Mouse (Mus musculus) ES-E14 (cell line): Measurements from ENCODE around the gene Gm28051. TPM values are rescaled to one million over a fixed set of nuclear protein-coding genes. Genes with fewer than 3 reads are reported as not detected.

ENCODE experiments used
- DNase-seq: peaks from one replicate; pipeline ENCODE4 v3.0.0-alpha.2; 2013; ENCODE audit warnings: low read depth, low spot score
- H3K27ac ChIP-seq: 2 replicates; pipeline ENCODE4 v1.5.1; 2012; ENCODE audit warnings: low read depth, mild to moderate bottlenecking, low read length, moderate library complexity, mixed read lengths; ENCODE audit not compliant: poor library complexity, insufficient read depth, severe bottlenecking
- H3K36me3 ChIP-seq: 2 replicates; pipeline ENCODE4 v1.6.1; 2012; ENCODE audit warnings: mild to moderate bottlenecking, low read length, moderate library complexity, mixed read lengths; ENCODE audit not compliant: control insufficient read depth, poor library complexity, insufficient read depth, severe bottlenecking
- H3K4me1 ChIP-seq, 2 experiments: fragments of 150-350 bp in 1 of 2; sonication (generic) in 1 of 2; 2 replicates each; pipeline ENCODE4 v1.6.1; 2012; ENCODE audit warnings: low read length in 2 of 2, mild to moderate bottlenecking in 1 of 2, mixed read lengths in 1 of 2; ENCODE audit not compliant: control insufficient read depth in 2 of 2, insufficient read depth in 2 of 2, poor library complexity in 1 of 2
- H3K4me3 ChIP-seq, 2 experiments: fragments of 150-350 bp in 1 of 2; sonication (generic) in 1 of 2; 2 replicates each; pipeline ENCODE4 v1.5.1; 2012; ENCODE audit warnings: low read length in 2 of 2, low read depth in 1 of 2, mild to moderate bottlenecking in 1 of 2, mixed read lengths in 1 of 2; ENCODE audit not compliant: insufficient read depth in 1 of 2, poor library complexity in 1 of 2, severe bottlenecking in 1 of 2
- H3K9ac ChIP-seq: 2 replicates; pipeline ENCODE4 v1.6.1; 2012; ENCODE audit warnings: low read depth, mild to moderate bottlenecking, low read length, mixed read lengths; ENCODE audit not compliant: poor library complexity, insufficient read depth, severe bottlenecking
- H3K9me3 ChIP-seq: fragments of 150-350 bp; sonication (generic); 2 replicates; pipeline ENCODE4 v1.6.1; 2012; ENCODE audit warnings: low read depth, mild to moderate bottlenecking, low read length; ENCODE audit not compliant: control insufficient read depth, insufficient read depth
- CHD2 ChIP-seq: IDR thresholded peaks from 2 replicates; pipeline ENCODE4 v1.6.1; 2014; ENCODE audit warnings: mild to moderate bottlenecking, low read depth, low read length, inconsistent platforms
- HCFC1 ChIP-seq: IDR thresholded peaks from 2 replicates; pipeline ENCODE4 v1.6.1; 2012; ENCODE audit warnings: low read length, inconsistent platforms, borderline replicate concordance; ENCODE audit not compliant: insufficient read depth
- MAFK ChIP-seq: IDR thresholded peaks from 2 replicates; pipeline ENCODE4 v1.6.1; 2014; ENCODE audit warnings: mild to moderate bottlenecking, low read depth, low read length, inconsistent platforms; ENCODE audit not compliant: insufficient read depth
- ZC3H11A ChIP-seq: IDR thresholded peaks from 2 replicates; pipeline ENCODE4 v1.6.1; 2012; ENCODE audit warnings: low read depth, mild to moderate bottlenecking, inconsistent platforms, low read length, borderline replicate concordance
- ZNF384 ChIP-seq: IDR thresholded peaks from 2 replicates; pipeline ENCODE4 v1.6.1; 2012; ENCODE audit warnings: low read depth, low read length, inconsistent platforms
- in situ Hi-C, 2 experiments: fragments of 600-800 bp; cut with MboI; formaldehyde crosslinking; loops; one replicate each; pipeline ENCODE4 v1.15.1; 2025; ENCODE audit warnings: low sequenced_read_pairs in 2 of 2, inconsistent platforms in 1 of 2; ENCODE audit not compliant: unreplicated experiment in 2 of 2
- total RNA-seq: library from RNA; depleted of rRNA; stranded (reverse); fragments of 300-350 nt; gene quantifications from 2 replicates; pipeline ENCODE4 v1.2.3, GENCODE M21; 2012

Gene Gm28051
- total RNA-seq, 1 experiment, result not detected

GRCm38 (mm10) chr12:102705216-102705871, 52.2 kb downstream of the Gm28051 start:
- TF ChIP-seq HCFC1 (no peak), MAFK (no peak), ZNF384 (no peak), CHD2 (no peak), ZC3H11A (no peak)

GRCm38 (mm10) chr12:102704457-102705198, 52.9 kb downstream of the Gm28051 start, which contains the start of gene Itpk1:
Gene Itpk1, minus strand, starts transcription at chr12:102704930.
- H3K36me3 ChIP-seq, result no peaks in the 10 kb centered on the region
- DNase-seq, result no peak
- peak within 1 kb of the TSS; percentile 86 for H3K9ac ChIP-seq
- in situ Hi-C loops, result no loop called here
- H3K9me3 ChIP-seq, result no peaks in the 10 kb centered on the region
- peak within 1 kb of the TSS; percentile 92 to 96 for H3K4me3 ChIP-seq
- TF ChIP-seq HCFC1 (peak; percentile 23; the same call in 1 of the 2 replicates), ZC3H11A (no peak), CHD2 (no peak), ZNF384 (no peak), MAFK (no peak)
- H3K4me1 ChIP-seq, result peaks cover 8 to 42% of the 10 kb centered on the region in 2 experiments
- H3K27ac ChIP-seq, result peak within 1 kb of the TSS; percentile 76

More at GRCm38 (mm10) chr12:102705216-102705871, 52.2 kb downstream of the Gm28051 start:
- Histone ChIP-seq H3K9ac (peak overlapping the region; percentile 86), H3K4me3 (peak overlapping the region; percentile 73 to 92), H3K27ac (peak overlapping the region; percentile 76), H3K9me3 (no peaks in the 10 kb centered on the region), H3K36me3 (no peaks in the 10 kb centered on the region), H3K4me1 (peaks cover 8 to 38% of the 10 kb centered on the region in 2 experiments)
- DNase-seq, result peak; percentile 60
- in situ Hi-C loops, result no loop called here

GRCm38 (mm10) chr12:102703921-102704408, 53.6 kb downstream of the Gm28051 start:
- in situ Hi-C loops, result no loop called here
- H3K36me3 ChIP-seq, result no peaks in the 10 kb centered on the region
- H3K27ac ChIP-seq, result peak overlapping the region; percentile 54; the same call in 1 of the 2 replicates
- no peaks in the 10 kb centered on the region for H3K9me3 ChIP-seq
- TF ChIP-seq HCFC1 (no peak), MAFK (no peak), CHD2 (no peak), ZC3H11A (no peak), ZNF384 (no peak)
- no peak for DNase-seq
- H3K9ac ChIP-seq, result peak overlapping the region; percentile 78
- H3K4me3 ChIP-seq, result peak overlapping the region; percentile 92 to 96
- H3K4me1 ChIP-seq, result peaks cover 8 to 49% of the 10 kb centered on the region in 2 experiments

- H3K36me3 ChIP-seq, result no peaks in the 10 kb centered on the region
- peak overlapping the region; percentile 92 to 96 for H3K4me3 ChIP-seq
- DNase-seq, result no peak
- H3K27ac ChIP-seq, result 0 out of 2 replicates have a peak overlapping the region, but pooled peaks have one; percentile 1
- H3K4me1 ChIP-seq, result peaks cover 13 to 53% of the 10 kb centered on the region in 2 experiments
- H3K9me3 ChIP-seq, result no peaks in the 10 kb centered on the region
- in situ Hi-C loops, result no loop called here
- no peak for TF ChIP-seq MAFK
- TF ChIP-seq CHD2, result no peak
- no peak for TF ChIP-seq HCFC1
- no peak for TF ChIP-seq ZNF384
- TF ChIP-seq ZC3H11A, result no peak
- peak overlapping the region; percentile 78; the same call in 1 of the 2 replicates for H3K9ac ChIP-seq
Observed at GRCm38 (mm10) chr12:102703441-102703840, 54.1 kb downstream of the Gm28051 start.
